Mouse (Mus musculus) cerebellum, adult 2 months (tissue): ENCODE results near the gene Pelp1.

Source experiments
- CTCF ChIP-seq: fragments of 200-500 bp; IDR thresholded peaks from 2 replicates; pipeline ENCODE4 v1.5.1; 2011; ENCODE audit warnings: low read depth, mild to moderate bottlenecking, control low read depth, low read length, moderate library complexity, borderline replicate concordance; ENCODE audit not compliant: insufficient read depth
- POLR2A ChIP-seq: fragments of 200-500 bp; IDR thresholded peaks from 2 replicates; pipeline ENCODE4 v1.6.1; 2011; ENCODE audit warnings: low read length, control low read depth, borderline replicate concordance; ENCODE audit not compliant: insufficient read depth

DNA sequence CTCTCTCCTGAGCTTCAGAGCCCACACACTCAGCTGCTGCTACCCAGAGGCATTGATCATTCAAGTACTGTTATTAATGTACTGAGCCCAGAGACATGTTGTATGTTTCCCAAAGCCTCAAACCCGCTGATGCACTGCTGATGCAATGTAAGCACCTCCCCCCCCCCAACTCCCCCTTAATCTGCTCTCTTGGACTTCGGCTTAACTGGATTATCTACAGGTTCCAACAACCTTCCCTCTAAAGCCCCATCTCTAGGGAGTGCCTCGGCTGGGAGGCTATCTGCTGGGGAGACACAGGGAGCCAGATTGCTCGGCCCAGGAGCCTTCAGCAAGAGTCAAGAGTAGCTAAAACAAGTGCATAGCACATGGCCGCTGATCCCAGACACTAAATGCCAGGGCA is 22.4 kb downstream of the Pelp1 start:
- TF ChIP-seq CTCF = no peak
- no peak for TF ChIP-seq POLR2A
